22 mouse cellular contexts compared by ENCODE assay signal in genomic region chr4:135886184-135886583, GRCm38 (mm10). TPM values are rescaled to one million over a fixed set of nuclear protein-coding genes. Genes with fewer than 3 reads are reported as not detected.
"Had no signal": no experiment of that assay in that cellular context is flagged by ENCODE, and none has a peak within 500 bp of the region (broad histone marks: within the 10 kb centered on the region; RNA-seq: fewer than 3 reads in every experiment).

No protein-coding gene starts in this region.

- H3K27me3 ChIP-seq: intestine, embryonic 15.5 days; liver, embryonic 12.5 days; liver, embryonic 15.5 days; lung, embryonic 15.5 days; neural tube, embryonic 12.5 days; neural tube, embryonic 15.5 days; stomach, embryonic 15.5 days had no signal

- H3K27ac ChIP-seq: intestine, embryonic 15.5 days; layer of hippocampus, adult 2 months; liver, embryonic 12.5 days; liver, embryonic 15.5 days; lung, embryonic 15.5 days; midbrain, embryonic 10.5 days; neural tube, embryonic 12.5 days; neural tube, embryonic 15.5 days; stomach, embryonic 15.5 days had no signal

- H3K4me3 ChIP-seq: intestine, embryonic 15.5 days; layer of hippocampus, adult 2 months; liver, embryonic 12.5 days; liver, embryonic 15.5 days; lung, embryonic 15.5 days; megakaryocyte, embryonic 14.5 days; midbrain, embryonic 10.5 days; neural tube, embryonic 12.5 days; neural tube, embryonic 15.5 days; stomach, embryonic 15.5 days had no signal

- H3K4me2 ChIP-seq: intestine, embryonic 15.5 days; liver, embryonic 12.5 days; liver, embryonic 15.5 days; lung, embryonic 15.5 days; neural tube, embryonic 12.5 days; neural tube, embryonic 15.5 days; stomach, embryonic 15.5 days had no signal

- DNase-seq: kidney, adult 11 months; kidney, adult 8-10 months; layer of hippocampus, adult 9-11 months; lung, adult 18-20 months; lung, postnatal 10 days; lung, postnatal 36 days; midbrain, embryonic 14.5 days; retina, postnatal 1 day; right cerebral cortex, postnatal 25 days; thymus, adult 2 months; thymus, postnatal 36 days had no signal

- H3K4me1 ChIP-seq: neural tube, embryonic 15.5 days had no signal

- ATAC-seq: intestine, embryonic 15.5 days; liver, embryonic 12.5 days had no signal

- H3K36me3 ChIP-seq: intestine, embryonic 15.5 days; liver, embryonic 12.5 days; liver, embryonic 15.5 days; lung, embryonic 15.5 days; midbrain, embryonic 10.5 days; neural tube, embryonic 12.5 days; neural tube, embryonic 15.5 days; stomach, embryonic 15.5 days had no signal

- H3K9me3 ChIP-seq: intestine, embryonic 15.5 days; liver, embryonic 12.5 days; liver, embryonic 15.5 days; lung, embryonic 15.5 days; megakaryocyte, embryonic 14.5 days; midbrain, embryonic 10.5 days; neural tube, embryonic 12.5 days; neural tube, embryonic 15.5 days; stomach, embryonic 15.5 days had no signal

- H3K9ac ChIP-seq: intestine, embryonic 15.5 days; liver, embryonic 12.5 days; liver, embryonic 15.5 days; lung, embryonic 15.5 days; neural tube, embryonic 12.5 days; neural tube, embryonic 15.5 days; stomach, embryonic 15.5 days had no signal

RNA-seq across cellular contexts. Expression of gene Cnr2, which starts 9.0 kb away (rescaled TPM):
- total RNA-seq: left cerebral cortex, adult 18-20 months had no signal
